Mouse (Mus musculus): Measurements from ENCODE around the gene Zfp706. TPM values are rescaled to one million over a fixed set of nuclear protein-coding genes. Genes with fewer than 3 reads are reported as not detected.
A peak's percentile ranks its signal among the peaks of the same experiment; 100 is the strongest.

The Zfp706 gene
- total and polyA plus RNA-seq, 3 experiments = 52.0 to 384 (median 285) TPM

GRCm38 (mm10) chr15:37006475-37007164 is 953 bp downstream of the Zfp706 start (continued):
- TF ChIP-seq IRF4 (IDR thresholded peaks at IDR 0.05; ENCODE audit: low read depth, low read length) (peak; percentile 92), ZKSCAN1 (IDR thresholded peaks at IDR 0.05; ENCODE audit: borderline replicate concordance, low read depth, low read length) (no peak), CHD1 (IDR thresholded peaks at IDR 0.05; ENCODE audit: low read depth, low read length) (peak; percentile 96), NELFE (IDR thresholded peaks at IDR 0.05; ENCODE audit: low read depth, low read length) (peak; percentile 72), ZNF384 (IDR thresholded peaks at IDR 0.05; ENCODE audit: low read depth, low read length) (0 out of 2 replicates have a peak, but pooled peaks have one; percentile 10), ETS1 (conservative IDR thresholded peaks at IDR 0.05; ENCODE audit: low read depth, low read length) (peak; percentile 84), TCF12 (IDR thresholded peaks at IDR 0.05; ENCODE audit: low read depth, low read length) (peak; percentile 89), MAFK (IDR thresholded peaks at IDR 0.05; ENCODE audit: insufficient replicate concordance, low read length) (0 out of 2 replicates have a peak, but pooled peaks have one; percentile 34)

DNA sequence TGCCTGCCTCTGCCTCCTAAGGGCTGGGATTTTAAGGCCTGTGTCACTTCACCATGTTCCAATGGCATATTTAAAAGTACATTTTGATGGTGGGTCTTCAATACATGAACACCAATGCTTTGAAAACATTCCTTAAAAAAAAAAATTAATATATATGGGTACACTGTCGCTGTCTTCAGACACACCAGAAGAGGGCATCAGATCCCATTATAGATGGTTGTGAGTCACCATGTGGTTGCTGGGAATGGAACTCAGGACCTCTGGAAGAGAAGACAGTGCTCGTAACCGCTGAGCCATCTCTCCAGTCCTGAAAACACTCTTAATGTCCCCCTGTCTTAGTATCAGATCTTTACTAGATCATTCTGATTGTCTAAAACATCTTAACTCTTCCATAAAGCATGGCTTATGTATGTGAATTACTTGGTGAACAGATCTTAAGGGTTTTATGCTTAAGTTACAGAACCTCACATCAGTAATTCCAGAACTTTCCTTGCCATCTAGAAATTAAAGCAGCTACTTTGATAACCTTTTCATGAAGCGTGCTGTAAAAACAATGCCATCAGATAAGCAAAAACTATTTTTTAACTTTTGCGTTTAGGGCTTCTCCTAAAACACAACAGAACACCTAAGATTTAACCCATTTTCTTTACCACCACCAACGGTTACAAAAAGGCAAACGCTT is 1.6 kb downstream of the Zfp706 start:
- dilution Hi-C loops (cut with MboI; ENCODE audit: extremely low pct_ligation_motif_present, extremely low pct_unique_long_range_greater_than_20kb, low sequenced_read_pairs) = no loop called here
- Histone ChIP-seq H3K79me2 (replicated peaks; ENCODE audit: control insufficient read depth, extremely low read depth, insufficient read depth, poor library complexity, severe bottlenecking) (peaks cover 48% of the 10 kb centered on the region), H3K4me2 (ENCODE audit: insufficient read depth, low read depth, poor library complexity, severe bottlenecking) (peak overlapping the region; percentile 98), H3K4me1 (ENCODE audit: control insufficient read depth in 1 of 2, insufficient read depth in 2 of 2) (peaks cover 0 to 39% of the 10 kb centered on the region in 2 experiments; a peak in 3 of 4 replicates), H3K4me3 (replicated peaks in 1 of 3; ENCODE audit: low read depth in 2 of 3, low read length in 2 of 3, poor library complexity in 1 of 3) (peak overlapping the region; percentile 83 to 94 (median 93)), H3K36me3 (replicated peaks in 1 of 2; ENCODE audit: control insufficient read depth in 1 of 2, insufficient read depth in 1 of 2, low read length in 1 of 2) (peaks cover 21 to 45% of the 10 kb centered on the region in 2 experiments), H3K27me3 (replicated peaks) (no peaks in the 10 kb centered on the region), H3K9me3 (replicated peaks; ENCODE audit: low read length) (no peaks in the 10 kb centered on the region), H3K27ac (ENCODE audit: insufficient read depth, low read depth) (peak overlapping the region; percentile 92), H3K9ac (ENCODE audit: insufficient read depth, low read depth) (peak overlapping the region; percentile 99)
- TF ChIP-seq HCFC1 (IDR thresholded peaks at IDR 0.05; ENCODE audit: low read depth, low read length) = no peak
- TF ChIP-seq JUND (conservative IDR thresholded peaks at IDR 0.05; ENCODE audit: low read depth, low read length) = no peak
- no peak for TF ChIP-seq ZC3H11A (IDR thresholded peaks at IDR 0.05; ENCODE audit: low read depth, low read length)
- no peak for TF ChIP-seq USF1 (IDR thresholded peaks at IDR 0.05; ENCODE audit: low read depth, low read length)
- TF ChIP-seq CTCF (conservative IDR thresholded peaks at IDR 0.05 in 1 of 2, IDR thresholded peaks at IDR 0.05 in 1 of 2; ENCODE audit: low read depth in 2 of 2, low read length in 2 of 2) = peak in 1 of 2 experiments; percentile 33; a peak in 2 of 4 replicates
- TF ChIP-seq MYC (IDR thresholded peaks at IDR 0.05; ENCODE audit: low read depth, low read length) = no peak
- no peak for DNase-seq (ENCODE audit: extremely low read depth)
- in situ Hi-C loops (cut with MboI; ENCODE audit: low pct_ligation_motif_present, low pct_unique_long_range_greater_than_20kb, low sequenced_read_pairs) = no loop called here

DNA sequence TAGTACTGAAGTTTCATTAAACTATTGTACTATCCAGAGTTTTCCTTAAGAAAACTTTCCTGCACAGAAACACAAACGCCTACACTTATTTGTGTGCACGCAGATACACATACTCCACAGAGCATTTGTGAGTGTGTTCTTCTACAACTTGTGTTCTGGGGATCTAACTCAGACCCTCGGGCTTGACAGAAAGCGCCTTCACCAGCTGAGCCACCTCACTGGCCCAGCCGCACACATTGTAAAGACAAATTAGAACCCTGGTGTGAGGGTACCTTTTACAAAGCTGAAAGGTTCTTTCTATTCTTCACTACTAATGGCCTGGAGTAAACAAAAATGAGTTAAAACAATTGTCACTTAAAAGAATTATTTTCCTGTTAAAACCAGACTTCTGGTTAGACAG is 2.7 kb downstream of the Zfp706 start:
- DNase-seq (ENCODE audit: extremely low read depth) = no peak
- no peaks in the 10 kb centered on the region for H3K27me3 ChIP-seq (replicated peaks)
- dilution Hi-C loops (cut with MboI; ENCODE audit: extremely low pct_ligation_motif_present, extremely low pct_unique_long_range_greater_than_20kb, low sequenced_read_pairs) (no loop called here), in situ Hi-C loops (cut with MboI; ENCODE audit: low pct_ligation_motif_present, low pct_unique_long_range_greater_than_20kb, low sequenced_read_pairs) (no loop called here)
- peaks cover 51% of the 10 kb centered on the region for H3K79me2 ChIP-seq (replicated peaks; ENCODE audit: control insufficient read depth, extremely low read depth, insufficient read depth, poor library complexity, severe bottlenecking)
- H3K9ac ChIP-seq (ENCODE audit: insufficient read depth, low read depth) = peak overlapping the region; percentile 99
- TF ChIP-seq ELF1 (IDR thresholded peaks at IDR 0.05; ENCODE audit: low read depth, low read length) (no peak), CTCF (conservative IDR thresholded peaks at IDR 0.05 in 1 of 2, IDR thresholded peaks at IDR 0.05 in 1 of 2; ENCODE audit: low read depth in 2 of 2, low read length in 2 of 2) (no peak), USF2 (conservative IDR thresholded peaks at IDR 0.05; ENCODE audit: low read depth, low read length) (no peak), PAX5 (IDR thresholded peaks at IDR 0.05; ENCODE audit: low read length) (no peak), ZNF384 (IDR thresholded peaks at IDR 0.05; ENCODE audit: low read depth, low read length) (no peak), ETS1 (conservative IDR thresholded peaks at IDR 0.05; ENCODE audit: low read depth, low read length) (no peak), SIN3A (IDR thresholded peaks at IDR 0.05; ENCODE audit: low read length) (peak; percentile 29; the same call in 1 of the 2 replicates)
- H3K27ac ChIP-seq (ENCODE audit: insufficient read depth, low read depth) = no peak overlapping the region
- H3K9me3 ChIP-seq (replicated peaks; ENCODE audit: low read length) = no peaks in the 10 kb centered on the region
- H3K4me2 ChIP-seq (ENCODE audit: insufficient read depth, low read depth, poor library complexity, severe bottlenecking) = peak overlapping the region; percentile 98
- H3K4me3 ChIP-seq (replicated peaks in 1 of 3; ENCODE audit: low read depth in 2 of 3, low read length in 2 of 3, poor library complexity in 1 of 3) = peak overlapping the region; percentile 83 to 94 (median 93)
- peaks cover 29 to 54% of the 10 kb centered on the region in 2 experiments for H3K36me3 ChIP-seq (replicated peaks in 1 of 2; ENCODE audit: control insufficient read depth in 1 of 2, insufficient read depth in 1 of 2, low read length in 1 of 2)
- peaks cover 0 to 39% of the 10 kb centered on the region in 2 experiments; a peak in 3 of 4 replicates for H3K4me1 ChIP-seq (ENCODE audit: control insufficient read depth in 1 of 2, insufficient read depth in 2 of 2)
